Mouse (Mus musculus): ENCODE measurements at regions not wholly inside any gene's neighbourhood (a gene's known extent, or its start where the extent isn't known, plus 50 kb on each side); places are given as distances from the start of the nearest gene placed in this dataset.

DNA sequence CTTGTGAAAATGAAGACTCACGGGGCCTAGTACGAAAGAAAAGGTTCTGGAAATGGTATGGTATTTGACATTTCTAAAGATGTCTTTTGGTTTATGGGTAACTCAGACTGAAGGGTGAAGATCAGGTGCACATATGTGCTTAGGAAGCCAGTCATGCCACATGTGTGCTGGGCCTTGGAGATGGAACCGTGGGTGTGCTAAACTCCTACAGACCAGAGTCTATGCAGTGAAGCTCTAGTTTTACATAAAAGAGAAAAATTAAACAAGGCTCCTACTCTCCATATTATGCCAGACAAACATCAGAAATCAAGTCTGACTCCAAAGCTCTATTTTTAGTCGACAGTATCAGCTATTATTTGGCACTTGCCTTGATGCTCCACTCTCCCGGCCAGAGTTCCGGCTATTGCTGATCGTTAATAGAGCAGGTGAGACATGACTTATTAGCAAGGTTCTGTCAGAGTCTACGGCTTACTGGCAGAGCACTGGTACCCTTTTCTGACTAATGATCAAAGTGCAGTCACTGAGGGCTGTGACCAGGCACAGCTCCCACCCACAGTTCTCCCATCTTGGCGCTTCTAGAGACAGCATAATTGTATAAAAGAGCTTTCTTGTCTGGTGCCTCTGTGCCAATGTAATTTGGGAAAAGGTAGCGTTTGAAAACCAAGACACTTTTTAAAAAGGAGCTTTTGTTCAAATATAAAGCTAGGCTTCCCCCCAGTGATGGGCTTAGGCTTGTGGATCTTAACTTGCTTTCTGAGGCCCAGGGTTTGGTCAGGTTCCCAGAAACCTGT lies 119.2 kb upstream of the Ccdc122 start:
- DNase-seq (ENCODE audit: low spot score in 2 of 2): no peak

DNA sequence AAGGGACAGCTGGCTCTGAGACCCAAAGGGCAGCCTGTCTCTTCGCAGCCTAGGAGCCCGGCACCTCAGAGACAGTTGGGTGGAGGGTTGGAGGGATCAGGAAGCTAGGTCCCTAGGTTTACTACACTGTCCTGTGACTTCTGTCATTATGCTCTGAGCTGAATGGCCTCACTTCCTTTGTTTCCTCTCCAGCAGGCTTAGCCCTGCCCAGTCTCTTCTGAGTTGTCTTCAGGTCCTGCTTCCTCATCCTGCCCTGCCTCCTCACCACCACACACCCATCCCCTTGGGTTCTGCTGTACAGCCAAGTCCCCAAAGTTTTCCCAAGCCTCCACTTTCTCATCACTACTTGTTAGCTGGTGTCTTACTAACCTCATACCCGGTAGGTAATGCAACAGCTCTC lies 122.7 kb upstream of the Ccdc122 start:
- no peak for DNase-seq (ENCODE audit: low spot score in 2 of 2)

DNA sequence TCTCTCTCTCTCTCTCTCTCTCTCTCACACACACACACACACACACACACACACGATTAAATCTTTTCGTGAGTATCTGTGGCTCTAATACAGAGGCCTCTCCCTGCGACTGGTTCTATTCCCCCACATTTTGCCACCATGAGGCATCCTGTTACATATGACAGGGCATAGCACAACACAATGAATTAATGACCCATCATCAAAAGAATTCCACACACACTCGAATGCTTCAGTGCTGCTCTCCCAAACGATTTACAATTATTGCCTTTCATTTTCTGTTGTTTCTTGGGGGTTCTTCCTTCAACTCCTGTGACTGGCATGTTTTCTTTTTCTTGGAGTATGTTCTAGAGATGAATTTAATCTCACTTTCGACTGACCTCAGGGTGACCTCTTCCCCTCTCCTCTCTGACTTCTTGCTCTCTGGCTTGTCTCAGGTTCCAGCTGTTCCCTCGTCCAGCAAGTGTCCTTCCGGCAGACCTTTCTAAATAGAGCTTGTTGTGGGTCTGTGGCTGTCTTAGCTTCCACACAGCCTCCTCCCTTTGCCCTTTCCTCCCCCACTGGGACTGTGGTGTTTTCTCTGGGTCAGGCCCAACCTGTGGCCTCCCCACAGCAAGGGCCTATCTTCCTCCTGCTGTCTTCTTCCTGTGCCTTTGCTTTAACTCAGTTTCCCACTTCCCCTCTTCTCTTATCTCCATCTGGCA lies 124.1 kb upstream of the Ccdc122 start:
- DNase-seq (ENCODE audit: low spot score in 2 of 2): no peak

DNA sequence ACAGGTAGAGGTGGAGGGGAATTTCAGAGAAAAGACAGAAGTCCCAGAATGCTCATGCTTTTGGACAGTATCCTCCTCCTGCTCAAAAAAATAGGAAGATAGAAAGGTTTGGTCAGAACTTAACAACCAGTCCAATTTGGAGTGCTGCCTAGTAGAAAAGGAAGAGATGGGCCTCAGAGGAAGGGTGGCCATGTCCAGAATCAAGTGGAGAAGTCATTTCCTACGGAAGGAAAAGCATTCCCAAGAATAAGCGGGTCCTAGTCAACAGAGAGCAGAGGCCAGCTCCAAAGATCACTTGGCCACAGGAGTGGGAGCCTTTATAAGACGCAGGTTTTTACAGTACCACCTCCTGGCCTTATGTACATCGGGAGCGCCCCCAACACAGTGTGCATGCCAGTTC lies 125.3 kb upstream of the Ccdc122 start:
- no peak for DNase-seq (ENCODE audit: low spot score in 2 of 2)

DNA sequence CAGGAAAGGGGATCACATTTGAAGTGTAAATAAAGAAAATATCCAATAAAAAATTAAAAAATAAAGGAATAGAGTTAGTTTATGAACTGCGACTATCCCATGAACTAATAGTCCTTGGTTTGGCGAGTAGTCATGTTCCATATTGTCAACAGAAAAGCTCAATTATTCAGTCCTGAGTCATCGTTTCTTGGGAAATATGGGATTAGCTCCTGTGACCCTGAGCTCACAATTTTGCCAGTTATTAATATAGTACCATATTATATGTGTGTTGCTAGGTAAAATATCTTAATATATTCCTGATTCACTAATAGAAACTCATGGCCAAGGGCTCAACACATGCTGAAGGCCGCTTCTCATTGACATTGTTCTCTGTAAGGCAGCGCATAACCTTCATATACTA lies 126.4 kb upstream of the Ccdc122 start:
- DNase-seq (ENCODE audit: low spot score in 2 of 2): no peak

DNA sequence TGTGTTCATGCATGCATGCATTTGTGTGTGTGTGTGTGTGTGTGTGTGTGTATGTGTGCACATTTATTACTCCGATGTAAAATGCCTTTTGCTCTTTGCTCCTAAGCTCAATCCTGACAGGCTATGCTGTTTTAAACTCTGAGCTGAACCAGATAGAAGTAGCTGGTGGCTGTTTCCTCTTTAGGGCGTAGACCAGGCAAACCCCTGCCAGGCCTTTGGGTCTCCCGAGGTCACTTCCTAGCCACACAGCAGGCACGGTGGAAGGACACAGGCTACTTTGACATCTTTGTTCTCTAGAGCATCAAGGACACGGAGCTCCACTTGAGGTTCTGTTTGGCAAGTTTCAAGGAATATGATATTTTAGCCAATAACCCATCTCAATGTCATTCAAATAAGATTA lies 128.6 kb upstream of the Ccdc122 start:
- peak in 1 of 2 experiments; percentile 37 for DNase-seq (ENCODE audit: low spot score in 2 of 2)

DNA sequence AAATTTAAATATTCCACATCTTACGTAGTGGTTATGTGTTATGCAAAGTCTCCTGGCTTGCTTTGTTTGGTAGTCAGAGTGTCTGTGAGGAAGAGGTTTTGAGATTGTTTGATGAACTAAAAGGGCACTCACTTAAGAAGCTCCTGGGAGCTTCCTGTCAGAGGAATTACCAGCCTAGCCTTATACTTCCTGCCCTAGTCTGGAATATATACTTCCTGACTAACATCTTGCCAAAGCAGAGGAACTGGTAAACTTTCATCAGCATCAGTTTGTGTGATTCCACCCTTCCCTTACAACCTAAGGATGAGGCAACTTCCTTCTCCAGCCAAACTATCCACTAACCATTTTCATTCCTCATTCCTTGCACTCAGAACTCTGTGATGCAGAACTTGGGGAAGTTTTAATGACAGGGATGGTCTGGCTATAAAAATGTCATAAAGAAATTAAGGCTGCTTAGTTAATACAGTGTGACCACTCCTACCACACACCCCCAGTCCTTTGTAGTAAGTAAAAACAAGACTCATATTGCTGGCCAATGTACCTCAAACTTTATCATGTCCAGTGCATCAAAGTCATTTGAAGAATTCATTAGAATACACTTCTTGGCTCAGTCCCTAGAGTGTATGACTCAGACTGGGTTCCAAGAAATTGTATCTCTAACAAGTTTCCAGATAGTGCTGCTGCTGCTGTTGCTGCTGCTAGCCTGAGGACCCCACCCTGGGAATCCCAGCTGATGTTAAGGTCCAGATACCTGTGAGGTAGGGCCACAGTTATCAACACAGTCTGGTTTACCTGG lies 133.4 kb upstream of the Ccdc122 start:
- no peak for DNase-seq (ENCODE audit: low spot score in 2 of 2)

DNA sequence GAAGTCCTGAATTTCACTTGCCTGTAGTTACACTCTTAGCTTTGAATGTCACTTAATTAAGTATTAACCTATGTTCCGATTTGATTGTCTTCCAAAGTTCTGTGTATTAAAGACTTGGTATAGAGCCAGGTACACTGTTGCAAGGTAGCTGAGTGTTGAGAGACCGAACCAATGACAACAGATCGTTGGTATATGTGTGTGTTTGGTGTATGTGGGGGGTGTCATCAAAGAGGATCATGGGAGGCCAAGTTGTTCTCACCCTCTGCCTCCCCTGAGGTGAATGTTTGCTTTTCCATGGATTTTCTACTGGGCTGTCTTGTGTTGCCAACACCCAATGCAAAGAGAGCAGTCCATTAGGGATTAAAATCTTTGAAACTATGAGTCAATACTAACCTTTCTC lies 135.1 kb upstream of the Ccdc122 start:
- DNase-seq (ENCODE audit: low spot score in 2 of 2): no peak

DNA sequence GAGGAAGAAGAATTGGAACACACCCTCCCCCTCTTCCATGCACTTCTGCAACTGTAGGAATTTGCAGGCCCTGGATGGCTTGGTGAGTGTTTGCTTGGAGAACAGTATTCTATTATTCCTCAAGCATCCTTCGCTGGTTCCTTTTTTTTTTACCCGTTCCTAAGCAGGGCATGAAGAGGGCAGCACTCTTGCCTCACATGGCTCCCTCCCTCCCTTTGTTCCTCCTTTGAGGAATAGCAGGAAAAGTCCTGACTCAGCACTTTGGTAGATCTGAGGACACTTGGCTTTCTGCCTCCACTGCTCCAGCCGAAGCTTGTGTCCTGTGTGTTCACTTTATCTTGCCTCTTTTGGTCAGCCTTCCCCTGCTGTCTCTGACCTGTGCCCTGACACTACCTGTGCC lies 137.2 kb upstream of the Ccdc122 start:
- DNase-seq (ENCODE audit: low spot score in 2 of 2): no peak

DNA sequence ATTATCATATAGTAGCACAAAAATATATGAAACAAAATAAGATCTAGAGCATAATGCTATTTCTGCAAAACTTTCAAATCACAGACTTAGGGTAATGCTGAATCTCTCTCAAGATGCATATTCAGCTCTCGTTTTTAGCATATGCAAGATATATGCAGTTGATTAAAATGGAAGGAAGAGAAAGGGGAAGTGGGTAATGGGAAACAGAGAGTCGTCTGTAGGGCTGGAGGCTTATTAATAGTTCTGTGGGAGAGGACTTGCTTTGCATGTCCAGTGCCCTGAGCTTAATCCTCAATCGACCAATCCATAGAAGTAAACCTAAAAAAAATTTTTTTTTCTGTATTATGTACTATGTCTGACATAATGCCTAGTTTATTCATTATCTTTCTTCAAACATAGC lies 148.9 kb upstream of the Ccdc122 start:
- DNase-seq (ENCODE audit: low spot score in 2 of 2): no peak

DNA sequence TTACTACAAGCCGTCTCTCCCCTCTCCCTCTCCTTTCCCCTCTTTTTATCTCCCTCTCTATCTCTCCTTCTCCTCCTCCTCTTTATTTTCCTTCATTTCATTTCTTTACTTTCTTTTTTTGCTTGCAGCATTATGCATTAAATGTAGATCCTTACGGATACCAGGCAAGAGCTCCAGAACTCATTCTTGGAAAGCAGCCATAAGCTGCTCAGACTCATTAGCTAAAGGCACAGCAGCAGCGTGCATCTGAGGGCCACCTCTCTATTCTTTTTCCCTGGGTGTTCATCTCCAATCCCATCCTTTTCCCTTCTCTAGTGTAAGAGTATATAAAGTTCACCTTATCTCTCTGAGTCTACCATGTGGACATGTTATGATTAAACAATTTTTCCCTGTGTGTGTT lies 149.4 kb upstream of the Ccdc122 start:
- no peak for DNase-seq (ENCODE audit: low spot score in 2 of 2)

DNA sequence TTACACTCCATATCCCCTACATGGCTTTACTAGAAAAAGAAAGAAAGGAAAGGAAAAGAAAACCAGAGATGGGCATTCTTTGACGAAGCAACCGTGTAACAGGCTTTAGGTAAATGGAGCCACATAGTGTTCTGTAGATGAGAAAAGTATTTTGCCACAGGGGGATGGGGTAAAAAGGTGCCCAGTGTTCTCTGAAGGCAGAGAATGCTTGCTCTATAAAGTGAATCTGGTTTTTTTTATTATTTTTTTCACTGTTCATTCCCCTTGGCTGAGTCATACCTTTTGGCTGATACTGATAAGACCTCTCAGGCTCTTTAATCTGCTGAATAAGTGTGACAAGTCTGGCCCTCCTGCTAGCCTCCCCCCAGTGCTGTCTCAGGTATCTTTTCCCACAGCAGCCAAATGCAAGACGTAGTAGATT lies 153.3 kb upstream of the Ccdc122 start:
- DNase-seq (ENCODE audit: low spot score in 2 of 2): no peak

DNA sequence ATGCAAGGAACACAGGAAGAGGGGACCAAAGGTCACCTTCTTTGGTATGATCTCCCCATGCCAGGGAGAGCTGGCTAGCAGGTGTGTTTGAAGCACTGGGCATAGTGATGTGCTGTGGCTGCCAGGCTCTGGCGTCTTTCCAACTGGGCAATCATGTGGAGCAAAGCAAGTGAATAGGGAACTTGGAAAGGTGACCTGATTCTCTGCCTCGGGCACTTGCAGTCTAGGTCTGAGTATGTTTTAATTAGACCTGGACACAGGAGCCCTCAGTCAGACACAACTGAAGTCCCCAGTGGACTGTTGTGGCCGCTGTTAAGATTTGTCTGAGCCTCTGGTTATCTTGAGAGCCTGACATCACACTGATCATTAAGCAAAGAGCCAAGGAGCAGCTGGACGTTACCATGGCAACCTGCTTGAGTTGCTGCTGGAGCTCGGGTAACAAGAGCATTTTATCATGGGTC lies 153.8 kb upstream of the Ccdc122 start:
- peak in 1 of 2 experiments; percentile 62 for DNase-seq (ENCODE audit: low spot score in 2 of 2)

DNA sequence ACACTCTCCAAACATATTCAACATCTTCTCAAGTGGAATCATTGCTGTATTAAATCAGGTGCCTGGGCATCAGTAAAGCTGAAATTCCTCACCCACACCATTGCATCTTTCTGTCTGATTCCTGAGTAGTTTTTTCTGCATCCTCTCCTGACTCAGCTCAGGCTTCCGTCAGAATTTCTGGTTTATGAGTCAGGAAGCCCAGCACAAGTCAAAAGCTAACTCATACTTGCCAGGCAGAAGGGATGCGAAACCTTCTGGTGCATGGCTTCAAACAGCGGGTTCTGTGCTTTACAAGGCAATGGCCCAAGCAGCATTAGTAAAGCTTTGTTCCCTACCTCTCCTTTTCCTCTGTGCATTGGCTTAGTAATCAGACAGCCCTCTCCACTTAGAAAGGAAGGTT lies 155.7 kb upstream of the Ccdc122 start:
- DNase-seq (ENCODE audit: low spot score in 2 of 2): no peak

DNA sequence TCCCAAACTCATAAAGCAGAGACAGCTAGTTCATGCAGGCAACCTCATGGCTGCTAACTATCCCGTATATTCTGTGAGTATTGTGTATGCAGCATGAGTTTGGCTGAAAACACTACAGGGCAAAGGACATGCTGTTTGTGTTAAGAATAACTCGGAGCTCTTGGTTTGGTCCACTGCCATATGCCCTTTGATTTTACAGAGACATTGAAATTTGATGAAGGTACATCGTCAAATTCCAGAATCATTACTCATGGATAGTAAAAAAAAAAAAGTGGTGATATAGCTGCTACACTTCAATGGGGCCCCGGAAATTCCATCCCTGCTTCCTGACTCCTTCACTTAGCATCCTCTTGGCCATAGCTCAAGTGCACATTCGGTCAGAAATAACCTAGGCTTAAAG lies 159.3 kb upstream of the Ccdc122 start:
- no peak for DNase-seq (ENCODE audit: low spot score in 2 of 2)

DNA sequence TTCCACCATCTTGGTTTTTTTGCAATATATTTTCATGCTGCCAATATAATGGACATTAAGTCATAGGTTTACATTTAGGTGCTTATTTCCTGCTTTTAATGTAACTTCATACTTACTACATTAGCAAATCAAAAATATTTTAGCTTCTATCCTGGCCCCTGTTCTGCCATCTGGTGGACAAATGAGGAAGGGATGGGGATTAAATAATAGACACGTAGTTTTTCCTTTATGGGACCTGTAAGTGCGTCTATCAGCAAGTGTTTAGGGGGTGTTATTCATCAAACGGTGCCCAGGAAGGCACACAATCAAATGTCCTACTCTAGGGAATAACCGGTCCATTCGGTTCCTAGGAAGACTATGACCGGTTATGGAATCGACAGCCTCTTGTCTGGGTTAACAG lies 160.6 kb upstream of the Ccdc122 start:
- DNase-seq (ENCODE audit: low spot score in 2 of 2): no peak

DNA sequence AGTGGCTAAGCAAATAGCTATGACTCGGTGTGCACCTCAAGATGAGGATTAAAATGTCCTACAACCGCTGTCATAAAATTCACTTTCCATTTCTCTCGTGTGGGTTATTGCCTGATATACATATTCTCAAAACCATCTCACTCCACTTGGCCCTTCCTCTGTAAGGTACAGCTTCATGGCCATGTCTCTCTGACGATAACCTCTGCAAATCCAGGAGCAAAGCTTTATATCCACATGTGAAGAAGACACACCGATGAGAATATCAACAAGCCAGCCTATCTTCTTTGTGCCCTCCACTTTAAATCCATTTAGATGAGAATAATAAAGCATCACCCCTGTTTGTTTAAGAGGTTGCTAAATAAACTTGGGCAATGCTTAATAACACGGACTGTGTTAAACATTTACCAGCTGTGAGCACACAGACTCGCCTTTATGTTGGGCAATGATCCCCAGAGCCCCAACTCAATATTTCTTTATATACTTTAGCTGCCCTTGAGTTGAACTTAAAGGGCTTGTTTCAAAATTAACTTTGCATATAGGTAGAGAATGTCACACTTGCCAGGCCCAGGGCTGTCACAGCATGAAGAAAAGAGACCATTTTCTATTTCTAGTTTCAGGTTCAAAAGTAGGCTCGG lies 161.2 kb upstream of the Ccdc122 start:
- DNase-seq (ENCODE audit: low spot score in 2 of 2): no peak

DNA sequence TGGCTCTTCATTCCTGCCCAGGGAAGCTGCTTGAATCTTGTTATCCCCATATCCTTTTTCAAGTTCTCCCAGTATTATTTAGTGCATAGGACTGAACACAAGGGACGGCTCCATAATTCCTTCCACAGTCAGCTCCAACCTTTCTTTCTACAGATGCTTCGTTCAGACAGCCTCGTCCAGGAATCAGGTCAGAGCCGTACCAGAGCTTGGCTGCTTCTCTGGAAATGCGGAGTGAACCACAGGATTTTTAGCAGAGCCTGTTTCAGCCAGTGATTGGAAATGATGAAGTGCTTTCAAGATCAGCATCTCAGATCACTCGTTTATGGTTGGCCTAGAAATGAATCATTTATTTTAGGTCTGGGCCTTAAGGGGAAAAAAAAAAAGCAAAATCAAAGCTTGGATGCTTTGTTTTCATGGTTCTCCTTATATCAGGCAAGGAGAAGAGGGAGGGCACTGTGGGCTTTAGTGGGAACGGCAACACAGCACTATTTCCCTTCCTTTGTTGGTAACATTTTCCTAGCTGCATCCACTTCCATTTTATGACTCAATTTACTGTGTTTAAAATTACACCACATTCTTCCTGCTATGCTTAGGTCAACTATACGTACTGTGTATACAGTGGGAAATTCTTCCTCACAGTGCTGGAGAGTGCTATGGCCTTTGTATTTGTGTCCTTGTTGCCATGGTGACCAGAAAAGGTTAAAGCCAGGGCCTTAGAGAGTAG lies 161.9 kb upstream of the Ccdc122 start:
- DNase-seq (ENCODE audit: low spot score in 2 of 2): no peak

DNA sequence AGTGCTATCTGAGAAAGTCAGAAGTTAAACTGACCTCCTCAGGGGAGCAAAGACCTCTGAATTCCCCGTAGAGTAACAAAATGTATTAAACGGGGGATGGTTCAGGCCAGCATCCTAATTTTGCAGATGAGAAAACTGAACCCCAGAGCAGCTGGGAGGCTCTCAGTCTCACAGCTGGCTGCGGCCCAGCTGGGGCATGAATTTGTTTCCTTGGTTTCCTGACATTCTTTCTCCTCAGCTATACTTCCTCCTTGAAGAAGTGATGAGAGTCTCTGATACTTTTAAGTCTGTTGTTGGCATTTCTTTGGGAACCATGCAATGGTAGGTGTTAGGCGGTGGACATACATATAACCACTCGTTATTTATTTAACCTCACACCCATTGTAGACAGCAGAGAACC lies 162.9 kb upstream of the Ccdc122 start:
- no peak for DNase-seq (ENCODE audit: low spot score in 2 of 2)

DNA sequence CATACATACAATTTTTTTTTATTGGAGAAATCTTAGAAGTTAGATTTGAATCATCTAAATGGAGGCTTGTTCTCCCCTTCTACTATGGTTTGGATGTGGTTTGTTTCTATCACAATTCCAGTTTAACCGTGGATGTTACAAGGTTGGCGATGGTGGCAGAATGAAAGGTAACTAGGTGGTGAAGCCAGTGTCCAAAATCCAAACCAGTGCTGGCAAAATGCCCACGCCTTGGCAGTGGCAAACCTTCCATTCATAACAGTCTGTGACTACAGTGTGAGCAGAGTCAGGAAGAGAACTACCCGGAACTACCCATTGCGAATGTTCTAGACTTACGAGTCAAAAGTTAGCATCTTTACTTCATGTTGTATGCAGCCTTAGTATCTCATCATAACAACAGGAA lies 163.6 kb upstream of the Ccdc122 start:
- DNase-seq (ENCODE audit: low spot score in 2 of 2): no peak

DNA sequence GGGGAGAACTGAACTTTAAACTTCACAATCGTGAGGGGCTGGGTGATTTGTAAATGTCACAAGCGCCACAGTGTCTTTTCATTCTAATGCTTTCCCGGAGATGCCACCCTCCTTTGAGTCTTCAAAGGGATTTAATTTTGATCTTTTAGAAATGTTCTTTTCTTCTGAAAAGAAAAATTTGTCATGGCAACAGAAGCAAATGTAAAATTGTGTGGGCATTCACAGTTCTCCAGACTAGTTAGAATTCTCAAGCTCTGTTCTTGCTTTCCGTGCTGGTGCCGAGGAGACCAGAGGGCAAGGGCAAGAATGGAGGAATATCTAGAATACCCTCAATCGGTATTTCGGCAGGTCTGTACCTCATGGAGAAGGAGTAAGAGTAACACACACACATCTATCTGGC lies 164.1 kb upstream of the Ccdc122 start:
- no peak for DNase-seq (ENCODE audit: low spot score in 2 of 2)
